Mouse (Mus musculus) lung, postnatal 4 days (tissue): ENCODE results near the gene Gm10100.
"Not testable (repeated sequence)": the region's sequence is repeated elsewhere in the genome, so short reads cannot be mapped to it uniquely, and the experiment has no call there.

Experiments used
- DNase-seq, 2 experiments: peaks; one replicate each; pipeline ENCODE4 v3.0.0; 2021

Gene Gm10100

DNA sequence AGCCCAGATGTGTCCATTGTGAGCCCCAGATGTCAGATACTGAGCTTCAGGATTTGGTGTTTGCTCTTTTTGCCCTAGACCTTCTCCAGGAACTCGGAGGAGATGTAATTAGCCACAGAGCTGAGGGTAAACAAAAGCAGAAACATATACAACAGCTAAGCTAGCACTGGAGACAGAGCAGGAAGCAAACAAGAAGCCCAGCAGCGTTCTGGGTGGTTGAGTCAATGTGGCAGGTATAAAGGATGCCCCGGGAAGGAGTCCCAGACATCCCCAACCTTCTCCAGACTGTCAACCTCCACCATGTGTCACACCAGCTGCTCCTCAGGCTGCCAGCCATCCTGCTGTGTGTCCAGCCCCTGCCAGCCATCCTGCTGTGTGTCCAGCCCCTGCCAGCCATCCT, at the start of gene Gm10100:
Gene Gm10100, plus strand, starts transcription at position 301 of the 400 bp plus-strand sequence.
- no peak for DNase-seq

DNA sequence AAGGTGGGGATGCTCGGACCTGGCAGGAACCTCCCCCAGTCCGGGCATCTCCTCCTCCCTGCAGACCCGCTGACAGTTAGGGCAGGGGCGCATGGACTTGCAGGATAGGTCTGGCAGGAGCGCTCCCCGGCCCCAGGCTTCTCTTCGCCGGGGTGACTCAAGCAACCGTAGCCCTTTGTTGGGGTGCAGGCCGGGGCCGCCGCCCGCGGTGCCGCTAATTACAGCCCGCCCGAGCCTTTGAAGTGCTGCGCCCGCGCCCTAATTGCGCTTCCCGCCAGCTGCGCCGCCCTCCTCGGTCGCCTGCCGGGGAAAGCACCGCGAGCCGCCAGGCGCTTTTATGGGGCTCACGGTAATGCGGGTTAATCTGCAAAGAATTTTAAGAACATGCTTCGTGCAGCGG, 48.7 kb upstream of the Gm10100 start:
- no peak for DNase-seq

GRCm38 (mm10) chr10:77682994-77683393, 43.3 kb upstream of the Gm10100 start:
- no peak for DNase-seq

DNA sequence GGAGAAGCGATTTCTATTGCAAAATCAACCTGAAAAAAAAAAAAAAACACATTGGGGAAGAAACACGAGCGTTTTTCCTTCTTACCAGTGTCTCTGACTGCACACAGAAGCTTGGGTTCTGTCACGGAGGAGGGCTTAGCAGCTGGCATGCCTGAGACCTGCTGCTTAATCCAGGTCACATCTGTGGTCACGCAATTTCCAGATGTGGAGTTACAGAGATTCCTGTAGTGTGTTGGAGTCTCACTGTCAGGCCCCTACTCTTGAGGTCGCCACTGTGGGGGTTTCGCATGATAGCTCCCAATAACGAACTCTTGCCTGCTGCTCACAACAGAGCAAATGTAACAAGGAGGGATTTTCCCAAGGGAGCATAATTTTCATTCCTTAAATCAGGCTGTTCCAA, 42.1 kb upstream of the Gm10100 start:
- no peak for DNase-seq

GRCm38 (mm10) chr10:77685895-77686664, 40.2 kb upstream of the Gm10100 start, which contains the start of gene Tspear:
Gene Tspear, plus strand, starts transcription at chr10:77686569.
- DNase-seq = no peak

DNA sequence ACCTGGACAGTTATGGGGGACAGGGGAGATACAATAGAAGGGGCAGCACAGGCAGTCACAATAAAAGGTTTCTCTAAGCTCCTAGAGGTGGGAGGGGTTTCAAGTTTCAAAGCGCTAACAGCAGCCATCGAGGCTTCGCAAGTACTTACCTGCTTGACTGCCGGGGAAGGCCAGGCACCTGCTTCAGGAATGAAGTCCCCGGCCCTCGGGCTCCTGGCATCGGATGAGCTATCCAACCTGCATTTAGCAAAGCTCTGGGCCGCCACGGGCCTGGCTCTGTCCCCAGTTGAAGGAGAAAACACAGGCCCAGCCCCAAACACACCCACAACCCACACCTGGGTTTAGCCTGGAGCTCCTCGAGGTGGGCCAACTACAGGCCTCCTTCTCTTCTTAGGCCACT, 39.3 kb upstream of the Gm10100 start:
- no peak for DNase-seq

DNA sequence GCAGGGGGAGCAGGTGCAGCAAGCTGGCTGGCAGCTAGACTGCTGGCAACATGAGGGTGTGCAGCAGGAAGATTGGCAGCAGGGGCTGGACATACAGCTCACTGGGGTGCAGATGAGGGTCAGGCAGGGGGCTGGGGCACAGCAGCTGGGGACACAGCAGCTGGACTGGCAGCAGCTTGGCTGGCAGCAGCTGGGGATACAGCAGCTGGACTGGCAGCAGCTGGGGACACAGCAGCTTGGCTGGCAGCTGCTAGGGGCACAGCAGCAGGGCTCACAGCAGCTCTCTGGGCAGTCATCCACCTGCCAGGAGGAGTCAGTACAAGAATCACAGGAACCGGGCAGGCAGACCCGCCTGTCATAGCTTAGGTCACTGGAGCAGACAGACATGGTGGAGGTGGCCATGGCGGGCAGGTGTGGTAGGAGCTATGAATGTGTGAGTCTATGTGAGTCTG, 35.9 kb upstream of the Gm10100 start, which contains the start of gene Gm19402:
Gene Gm19402, minus strand, starts transcription at position 402 of the 452 bp plus-strand sequence.
- DNase-seq = not testable (repeated sequence)

GRCm38 (mm10) chr10:77697133-77697532, 29.2 kb upstream of the Gm10100 start, which contains the start of gene Gm9508:
Gene Gm9508, minus strand, starts transcription at chr10:77697233.
- no peak for DNase-seq

GRCm38 (mm10) chr10:77706326-77706725, 20.0 kb upstream of the Gm10100 start, which contains the start of gene Gm10272:
Gene Gm10272, plus strand, starts transcription at chr10:77706626.
- no peak for DNase-seq

DNA sequence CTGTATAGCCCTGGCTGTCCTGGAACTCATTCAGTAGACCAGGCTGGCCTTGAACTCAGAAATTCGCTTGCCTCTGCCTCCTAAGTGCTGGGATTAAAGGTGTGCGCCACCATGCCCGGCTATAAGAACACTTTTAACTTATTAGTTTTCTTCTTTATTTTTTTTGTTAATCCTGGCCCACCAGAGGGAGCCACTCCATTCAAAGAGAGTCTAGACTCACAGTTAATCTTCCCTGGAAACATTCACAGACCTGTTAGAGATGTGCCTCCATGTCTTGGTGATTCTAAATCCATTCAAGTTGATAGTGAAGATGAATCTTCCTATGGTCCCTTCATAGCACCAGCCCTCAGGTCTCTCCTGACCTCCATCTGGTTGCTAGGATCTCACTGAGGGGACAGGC, 16.5 kb upstream of the Gm10100 start:
- no peak for DNase-seq

DNA sequence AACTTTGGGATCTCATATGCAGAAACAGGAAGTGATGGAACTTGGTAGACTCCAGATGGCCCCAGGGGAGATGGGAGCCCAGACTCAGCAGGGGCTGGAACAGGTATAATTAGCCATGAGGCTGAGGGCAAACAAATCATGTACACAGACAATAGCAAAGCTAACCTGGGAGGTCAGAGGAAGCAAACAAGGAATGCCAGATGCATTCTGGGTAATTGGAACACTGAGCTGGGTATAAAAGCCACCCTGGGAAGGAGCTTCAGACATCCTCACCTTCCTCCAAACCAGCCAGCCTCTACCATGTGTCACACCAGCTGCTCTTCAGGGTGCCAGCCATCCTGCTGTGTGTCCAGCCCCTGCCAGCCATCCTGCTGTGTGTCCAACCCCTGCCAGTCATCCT, 15.1 kb upstream of the Gm10100 start, which contains the start of gene Gm10024:
Gene Gm10024, plus strand, starts transcription at position 301 of the 400 bp plus-strand sequence.
- DNase-seq = not testable (repeated sequence)

DNA sequence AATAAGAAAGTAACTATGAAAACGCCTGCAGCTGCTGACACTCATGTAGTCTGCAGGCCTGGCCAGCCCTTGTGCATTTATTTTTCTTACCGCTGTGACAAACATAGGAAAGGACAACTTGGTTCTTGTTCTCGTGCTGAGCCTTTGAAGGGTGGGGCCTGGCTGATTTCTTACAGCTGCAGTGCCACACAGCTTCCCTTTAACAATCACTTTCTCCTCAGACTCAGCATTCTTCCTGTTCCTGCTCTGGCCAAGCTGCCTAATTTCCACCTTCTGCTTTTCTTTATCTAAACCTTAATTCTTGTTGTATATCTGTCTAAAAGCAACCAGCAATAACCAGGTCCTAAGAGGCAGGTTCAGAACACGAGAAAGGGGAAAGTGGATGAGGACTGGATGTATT, 12.6 kb upstream of the Gm10100 start:
- no peak for DNase-seq

GRCm38 (mm10) chr10:77715507-77715906, 10.8 kb upstream of the Gm10100 start, which contains the start of gene Gm10142:
Gene Gm10142, plus strand, starts transcription at chr10:77715807.
- no peak for DNase-seq

- DNase-seq = not testable (repeated sequence)
Observed at GRCm38 (mm10) chr10:77720299-77720698, 6.0 kb upstream of the Gm10100 start, which contains the start of gene Krtap12-1. Gene Krtap12-1, plus strand, starts transcription at chr10:77720599.

DNA sequence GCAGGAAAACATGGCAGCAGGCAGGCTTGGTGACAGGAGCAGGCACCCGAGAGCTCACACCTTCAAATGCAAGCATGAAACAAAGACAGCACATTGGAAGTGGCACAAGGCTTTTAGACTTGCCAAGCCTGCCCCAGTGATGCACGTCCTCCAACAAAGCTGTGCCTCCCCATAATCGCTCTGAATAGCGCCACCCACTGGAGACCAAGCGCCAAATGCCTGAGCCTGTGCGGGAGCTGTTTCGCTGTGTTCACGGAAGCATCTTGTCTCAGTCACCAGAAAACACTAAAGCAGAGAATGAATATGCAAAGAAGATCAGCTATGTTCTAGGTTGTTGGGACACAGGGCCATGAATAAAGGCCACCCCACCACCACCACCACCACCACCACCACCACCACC, 1.4 kb upstream of the Gm10100 start:
- no peak for DNase-seq

DNA sequence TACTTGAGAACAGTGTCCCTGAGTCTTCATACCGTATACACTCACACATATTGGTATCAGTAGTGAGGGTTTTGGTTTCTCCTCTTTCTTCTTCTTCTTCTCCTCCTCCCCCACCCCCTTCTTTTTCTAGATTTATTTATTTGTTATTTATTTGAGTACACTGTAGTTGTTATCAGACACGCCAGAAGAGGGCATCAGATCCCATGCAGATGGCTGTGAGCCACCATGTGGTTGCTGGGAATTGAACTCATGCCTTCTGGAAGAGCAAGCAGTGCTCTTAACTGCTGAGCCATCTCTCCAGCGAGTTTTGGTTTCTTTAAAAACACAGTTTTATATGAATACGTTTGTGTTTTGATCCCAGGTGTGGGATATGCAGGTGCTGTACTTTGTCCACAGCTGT, 2.0 kb downstream of the Gm10100 start:
- no peak for DNase-seq

GRCm38 (mm10) chr10:77729241-77729640, 3.0 kb downstream of the Gm10100 start:
- DNase-seq = no peak

- no peak for DNase-seq
Observed at GRCm38 (mm10) chr10:77735928-77736327, 9.6 kb downstream of the Gm10100 start.

DNA sequence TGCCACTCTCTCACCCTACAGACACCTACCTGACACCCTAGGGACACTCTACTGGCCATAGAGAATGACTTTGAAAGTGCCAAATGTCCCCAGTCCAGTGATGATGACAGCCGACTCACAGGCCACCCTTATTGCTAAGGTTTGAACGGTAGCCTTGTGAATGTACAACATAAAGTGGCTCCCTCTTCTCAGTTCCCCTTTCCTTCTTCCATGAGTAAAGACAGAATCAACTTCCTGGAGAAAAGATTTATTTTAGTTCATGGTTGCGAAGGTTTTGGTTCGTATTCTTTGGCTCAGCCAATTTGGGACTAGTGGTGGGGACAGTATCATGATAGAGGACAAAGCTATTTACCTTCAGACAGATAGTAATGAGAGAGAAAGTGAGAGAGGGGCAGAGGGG, 12.6 kb downstream of the Gm10100 start:
- no peak for DNase-seq

GRCm38 (mm10) chr10:77741924-77742688, 15.8 kb downstream of the Gm10100 start, which contains the start of gene Gm18596:
Gene Gm18596, minus strand, starts transcription at chr10:77742638.
- DNase-seq = not testable (repeated sequence)

GRCm38 (mm10) chr10:77750686-77751085, 24.4 kb downstream of the Gm10100 start:
- not testable (repeated sequence) for DNase-seq

- DNase-seq = not testable (repeated sequence)
Observed at GRCm38 (mm10) chr10:77751254-77751653, 25.0 kb downstream of the Gm10100 start, which contains the start of gene Gm9736. Gene Gm9736, minus strand, starts transcription at chr10:77751354.

- DNase-seq = not testable (repeated sequence)
Observed at GRCm38 (mm10) chr10:77752312-77752711, 26.0 kb downstream of the Gm10100 start.
